Mouse (Mus musculus) kidney, embryonic 15.5 days (tissue): Measurements from ENCODE around the gene Mthfr. TPM values are rescaled to one million over a fixed set of nuclear protein-coding genes. Genes with fewer than 3 reads are reported as not detected.
A peak's percentile ranks its signal among the peaks of the same experiment; 100 is the strongest.

Experiments used
- ATAC-seq: fragments of 200-750 bp; cut with Nextera tagmentation; replicated peaks from 2 replicates; pipeline ENCODE4 v1.8.0; 2017; ENCODE audit warnings: moderate TSS enrichment; ENCODE audit not compliant: low FRiP score
- H3K27ac ChIP-seq: fragments of 300-500 bp; sonication (generic); 2 replicates; pipeline ENCODE4 v1.5.1; 2015; ENCODE audit warnings: mild to moderate bottlenecking, inconsistent platforms
- H3K27me3 ChIP-seq: fragments of 300-500 bp; sonication (generic); 2 replicates; pipeline ENCODE4 v1.6.1; 2015; ENCODE audit warnings: inconsistent platforms
- H3K36me3 ChIP-seq: fragments of 300-500 bp; sonication (generic); 2 replicates; pipeline ENCODE4 v1.6.1; 2015; ENCODE audit warnings: inconsistent platforms
- H3K4me1 ChIP-seq: fragments of 300-500 bp; sonication (generic); 2 replicates; pipeline ENCODE4 v1.6.1; 2015; ENCODE audit warnings: inconsistent platforms
- H3K4me2 ChIP-seq: fragments of 300-500 bp; sonication (generic); 2 replicates; pipeline ENCODE4 v1.6.1; 2015; ENCODE audit warnings: moderate library complexity, mild to moderate bottlenecking, inconsistent platforms
- H3K4me3 ChIP-seq: fragments of 300-500 bp; sonication (generic); replicated peaks from 2 replicates; pipeline ENCODE4 v1.5.1; 2015; ENCODE audit warnings: mild to moderate bottlenecking, inconsistent platforms
- H3K9ac ChIP-seq: fragments of 300-500 bp; sonication (generic); 2 replicates; pipeline ENCODE4 v1.6.1; 2015; ENCODE audit warnings: mild to moderate bottlenecking, inconsistent platforms
- H3K9me3 ChIP-seq: fragments of 300-500 bp; sonication (generic); replicated peaks from 2 replicates; pipeline ENCODE4 v1.6.1; 2016; ENCODE audit warnings: inconsistent platforms
- WGBS: fragments of 180-500 bp; shearing (Covaris S2); methylation state at CpG from one replicate; pipeline ENCODE4 v1.1.7; 2015; ENCODE audit warnings: mixed read lengths; 5-methylcytosine and 5-hydroxymethylcytosine counted together
- polyA plus RNA-seq: library from polyadenylated mRNA; unstranded; fragments of >200 nt; fragmentation: Nextera tagmentation; extraction: Ambion mirVana; gene quantifications from 2 replicates; pipeline ENCODE4 v1.2.1, GENCODE M21; 2015

Mthfr gene
- polyA plus RNA-seq, 1 experiment from 2014 or later: 24.1 TPM

- H3K27me3 ChIP-seq: peaks cover 15% of the 10 kb centered on the region
- no peak for ATAC-seq
- H3K9ac ChIP-seq: no peak overlapping the region
- H3K4me2 ChIP-seq: no peak overlapping the region
- H3K36me3 ChIP-seq: no peaks in the 10 kb centered on the region
- no peak overlapping the region for H3K27ac ChIP-seq
- H3K4me1 ChIP-seq: peaks cover 29% of the 10 kb centered on the region
- H3K4me3 ChIP-seq: no peak overlapping the region
- WGBS: 80% methylated on average over 3 of the region's 3 CpGs
- no peaks in the 10 kb centered on the region for H3K9me3 ChIP-seq
Observed at GRCm38 (mm10) chr4:148104146-148104545, 65.3 kb downstream of the Mthfr start.

GRCm38 (mm10) chr4:148107621-148108291, 68.9 kb downstream of the Mthfr start:
- ATAC-seq: peak; percentile 91
- 6% methylated on average over 22 of the region's 22 CpGs for WGBS
- H3K9ac ChIP-seq: 0 out of 2 replicates have a peak overlapping the region, but pooled peaks have one; percentile 8
- H3K36me3 ChIP-seq: no peaks in the 10 kb centered on the region
- H3K4me2 ChIP-seq: peak overlapping the region; percentile 51
- H3K9me3 ChIP-seq: no peaks in the 10 kb centered on the region
- H3K4me3 ChIP-seq: peak overlapping the region; percentile 16
- H3K4me1 ChIP-seq: peaks cover 27% of the 10 kb centered on the region
- peaks cover 19% of the 10 kb centered on the region for H3K27me3 ChIP-seq
- H3K27ac ChIP-seq: peak overlapping the region; percentile 57

DNA sequence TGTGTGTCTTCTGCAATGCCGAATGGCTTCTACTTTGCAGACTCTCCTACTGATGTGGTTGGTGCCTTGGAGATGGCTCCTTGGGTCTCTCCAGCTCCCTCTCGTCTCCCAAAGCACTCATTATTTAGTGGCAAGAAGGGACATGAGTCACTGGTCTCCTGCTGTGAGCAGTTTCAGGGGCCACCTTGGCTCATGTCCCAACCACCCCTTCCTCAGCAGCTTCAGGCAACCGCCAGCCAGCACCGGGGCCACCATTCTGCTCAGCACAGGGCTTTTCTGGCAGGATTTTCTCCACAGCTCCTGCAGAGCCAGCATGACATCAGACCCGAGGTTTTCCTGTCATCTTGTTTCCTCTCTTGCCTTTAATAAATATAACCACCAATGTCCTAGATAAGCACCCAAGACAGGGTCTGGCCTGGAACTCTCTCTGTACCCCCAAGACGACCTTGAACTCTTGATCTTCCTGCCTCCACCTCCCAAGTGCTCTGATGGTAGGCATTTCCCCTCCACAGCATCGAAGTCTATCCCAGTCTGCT, 69.8 kb downstream of the Mthfr start:
- Histone ChIP-seq H3K27ac (no peak overlapping the region), H3K9me3 (no peaks in the 10 kb centered on the region), H3K4me3 (no peak overlapping the region), H3K36me3 (no peaks in the 10 kb centered on the region), H3K9ac (no peak overlapping the region), H3K27me3 (peaks cover 19% of the 10 kb centered on the region), H3K4me1 (peaks cover 27% of the 10 kb centered on the region), H3K4me2 (0 out of 2 replicates have a peak overlapping the region, but pooled peaks have one; percentile 51)
- no peak for ATAC-seq
- WGBS: 46% methylated on average over 7 of the region's 7 CpGs

Other genes with a start within 250 kb of the Mthfr start
- gene Zfp984, start 229.3 kb upstream of the Mthfr start, polyA plus RNA-seq: 8.3 and 9.1 TPM in 2 replicates
- 4.8 and 5.6 TPM in 2 replicates for gene Zfp933, start 190.7 kb upstream of the Mthfr start, polyA plus RNA-seq
- 45.2 and 51.3 TPM in 2 replicates for gene Miip, start 170.3 kb upstream of the Mthfr start, polyA plus RNA-seq
- 12.8 and 12.9 TPM in 2 replicates for gene Fv1, start 170.1 kb upstream of the Mthfr start, polyA plus RNA-seq
- gene Mfn2, start 134.4 kb upstream of the Mthfr start, polyA plus RNA-seq: 36.9 and 39.0 TPM in 2 replicates
- 47.2 and 56.0 TPM in 2 replicates for gene Plod1, start 102.3 kb upstream of the Mthfr start, polyA plus RNA-seq
- 15.3 and 17.0 TPM in 2 replicates for gene 2510039O18Rik, start 98.2 kb upstream of the Mthfr start, polyA plus RNA-seq
- gene Nppb, start 53.3 kb upstream of the Mthfr start, polyA plus RNA-seq: not detected in 2 replicates
- gene Nppa, start 38.4 kb upstream of the Mthfr start, polyA plus RNA-seq: 0.31 TPM in 1 of 2 replicates, not detected in the other
- gene Clcn6, start 256 bp upstream of the Mthfr start, polyA plus RNA-seq: 6.4 and 6.6 TPM in 2 replicates
- gene Agtrap, start 49.0 kb downstream of the Mthfr start, polyA plus RNA-seq: 20.6 and 24.4 TPM in 2 replicates
- gene Mad2l2, start 91.3 kb downstream of the Mthfr start, polyA plus RNA-seq: 65.5 and 69.8 TPM in 2 replicates
- gene Draxin, start 91.6 kb downstream of the Mthfr start, polyA plus RNA-seq: 0.46 and 0.62 TPM in 2 replicates
- gene Fbxo6, start 113.1 kb downstream of the Mthfr start, polyA plus RNA-seq: 15.5 and 19.9 TPM in 2 replicates
- gene Fbxo44, start 121.4 kb downstream of the Mthfr start, polyA plus RNA-seq: 11.8 and 13.6 TPM in 2 replicates
- 1.7 and 2.1 TPM in 2 replicates for gene Fbxo2, start 121.5 kb downstream of the Mthfr start, polyA plus RNA-seq
- gene Disp3, start 248.9 kb downstream of the Mthfr start, polyA plus RNA-seq: 0.19 TPM in 2 replicates